Mouse (Mus musculus) heart, embryonic 14.5 days (tissue): ENCODE results near the gene Mnt. TPM values are rescaled to one million over a fixed set of nuclear protein-coding genes. Genes with fewer than 3 reads are reported as not detected.
A peak's percentile ranks its signal among the peaks of the same experiment; 100 is the strongest.

Source experiments
- ATAC-seq: fragments of 200-750 bp; cut with Nextera tagmentation; 2 replicates; pipeline ENCODE4 v1.8.0; 2017; ENCODE audit warnings: low read depth, moderate TSS enrichment; ENCODE audit not compliant: insufficient number of reproducible peaks, insufficient read depth, low FRiP score
- H3K27ac ChIP-seq, 2 experiments: fragments of 200-500 bp in 1 of 2; fragments of 300-500 bp in 1 of 2; sonication (generic) in 1 of 2; replicated peaks in 1 of 2; 2 replicates each; pipeline ENCODE4 v1.5.1; 2012 to 2014; ENCODE audit warnings: low read depth in 2 of 2, low read length in 2 of 2, control low read depth in 1 of 2, mild to moderate bottlenecking in 1 of 2, mixed read lengths in 1 of 2; ENCODE audit not compliant: control insufficient read depth in 1 of 2, insufficient read depth in 1 of 2
- H3K27me3 ChIP-seq: fragments of 300-500 bp; sonication (generic); 2 replicates; pipeline ENCODE4 v1.6.1; 2014; ENCODE audit warnings: mild to moderate bottlenecking, low read length, control low read depth; ENCODE audit not compliant: control insufficient read depth, insufficient read depth
- H3K36me3 ChIP-seq: fragments of 300-500 bp; sonication (generic); 2 replicates; pipeline ENCODE4 v1.6.1; 2014; ENCODE audit warnings: mild to moderate bottlenecking, control low read depth, low read length, mixed read lengths; ENCODE audit not compliant: control insufficient read depth, insufficient read depth
- H3K4me1 ChIP-seq, 2 experiments: fragments of 200-500 bp in 1 of 2; fragments of 300-500 bp in 1 of 2; sonication (generic) in 1 of 2; 2 replicates each; pipeline ENCODE4 v1.6.1; 2012 to 2014; ENCODE audit warnings: low read length in 2 of 2, control low read depth in 1 of 2, mixed read lengths in 1 of 2; ENCODE audit not compliant: control insufficient read depth in 2 of 2, insufficient read depth in 2 of 2
- H3K4me2 ChIP-seq: fragments of 300-500 bp; sonication (generic); 2 replicates; pipeline ENCODE4 v1.6.1; 2014; ENCODE audit warnings: mild to moderate bottlenecking, low read length
- H3K4me3 ChIP-seq, 2 experiments: fragments of 200-500 bp in 1 of 2; fragments of 300-500 bp in 1 of 2; sonication (generic) in 1 of 2; 2 replicates each; pipeline ENCODE4 v1.5.1; 2012 to 2014; ENCODE audit warnings: low read length in 2 of 2, mild to moderate bottlenecking in 2 of 2, control low read depth in 1 of 2, low read depth in 1 of 2, moderate library complexity in 1 of 2; ENCODE audit not compliant: control insufficient read depth in 1 of 2, insufficient read depth in 1 of 2
- H3K9ac ChIP-seq: fragments of 300-500 bp; sonication (generic); 2 replicates; pipeline ENCODE4 v1.6.1; 2014; ENCODE audit warnings: mild to moderate bottlenecking, low read length
- H3K9me3 ChIP-seq: fragments of 300-500 bp; sonication (generic); 2 replicates; pipeline ENCODE4 v1.6.1; 2016; ENCODE audit warnings: low read length, control low read depth; ENCODE audit not compliant: control insufficient read depth
- WGBS: fragments of 180-500 bp; shearing (Covaris S2); extraction: QIAGEN DNeasy Blood & Tissue Kit; methylation state at CpG from one replicate; pipeline ENCODE4 v1.1.7; 2014; 5-methylcytosine and 5-hydroxymethylcytosine counted together
- polyA plus RNA-seq: library from polyadenylated mRNA; unstranded; fragments of >200 nt; fragmentation: Nextera tagmentation; extraction: Ambion mirVana; gene quantifications from 2 replicates; pipeline ENCODE4 v1.2.1, GENCODE M21; 2014

Gene Mnt
- polyA plus RNA-seq, 1 experiment from 2014 or later: 3.7 TPM

DNA sequence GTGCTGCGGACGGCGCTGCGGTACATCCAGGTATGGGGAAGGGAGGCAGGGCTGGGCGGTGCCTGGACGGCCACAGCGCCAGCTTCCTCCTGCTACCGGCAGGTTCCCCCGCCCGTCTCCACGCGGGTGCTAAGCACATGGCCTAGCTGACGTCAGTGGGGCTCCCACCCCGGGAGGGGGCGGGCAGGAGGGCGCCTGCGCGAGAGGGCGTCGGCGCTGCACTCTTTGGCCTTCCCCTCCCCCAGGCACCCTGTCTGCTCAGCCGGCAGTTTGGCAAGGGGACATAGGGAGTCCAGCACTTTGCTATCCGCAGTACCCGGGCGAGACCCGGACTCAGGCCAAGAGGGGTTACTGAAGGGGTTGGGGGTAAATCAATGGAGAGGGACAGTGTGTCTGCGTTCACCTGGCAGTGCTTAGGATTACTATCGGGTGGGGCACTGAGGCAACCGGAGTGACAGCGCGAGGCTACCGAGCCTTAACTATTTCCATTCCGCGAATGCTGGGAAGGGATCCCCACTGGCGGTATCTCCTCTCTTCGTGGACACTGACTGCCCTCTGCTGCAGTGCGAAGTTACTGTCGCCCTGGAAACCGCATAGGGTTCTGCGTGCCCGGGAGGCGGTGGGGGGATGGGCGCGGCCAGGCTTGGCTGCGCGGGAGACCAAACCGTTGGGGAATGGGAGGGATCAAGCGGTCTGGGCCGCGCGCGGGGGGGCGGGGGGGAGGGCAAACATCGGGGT lies 7.1 kb downstream of the Mnt start:
- no peaks in the 10 kb centered on the region for H3K27me3 ChIP-seq
- ATAC-seq: peak; percentile 81
- H3K4me3 ChIP-seq: peak overlapping the region; percentile 56 to 64
- peaks cover 38 to 55% of the 10 kb centered on the region in 2 experiments for H3K4me1 ChIP-seq
- H3K27ac ChIP-seq: peak overlapping the region; percentile 97 to 99
- H3K36me3 ChIP-seq: peaks cover 17% of the 10 kb centered on the region
- H3K9ac ChIP-seq: peak overlapping the region; percentile 80
- H3K9me3 ChIP-seq: no peaks in the 10 kb centered on the region
- under 1% methylated on average over 53 of the region's 54 CpGs for WGBS
- H3K4me2 ChIP-seq: peak overlapping the region; percentile 92

DNA sequence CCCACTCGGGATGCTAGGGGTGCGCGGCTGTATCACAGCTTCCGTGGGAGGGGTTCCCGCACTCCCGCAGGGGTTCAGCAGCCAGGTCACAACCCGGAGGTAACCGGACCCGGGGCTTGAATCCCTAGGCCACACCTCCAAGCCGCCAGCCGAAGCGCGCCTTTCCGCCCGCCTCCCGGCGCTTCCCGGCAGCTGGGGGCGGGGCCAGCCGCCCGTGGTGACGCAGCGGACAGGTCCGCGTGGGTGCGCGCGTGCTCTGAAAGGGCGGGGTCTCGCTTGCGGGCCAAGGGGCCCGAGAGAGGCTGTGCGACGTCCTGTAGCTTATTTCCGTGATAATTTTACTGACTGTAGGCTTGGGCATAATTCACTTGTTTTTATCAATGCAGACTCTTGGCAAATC lies 7.7 kb downstream of the Mnt start:
- WGBS: under 1% methylated on average over 35 of the region's 35 CpGs
- Histone ChIP-seq H3K27me3 (no peaks in the 10 kb centered on the region), H3K9me3 (no peaks in the 10 kb centered on the region), H3K36me3 (peaks cover 22% of the 10 kb centered on the region), H3K9ac (peak overlapping the region; percentile 80), H3K27ac (peak overlapping the region; percentile 97 to 99), H3K4me2 (peak overlapping the region; percentile 92), H3K4me1 (peaks cover 37 to 55% of the 10 kb centered on the region in 2 experiments), H3K4me3 (peak overlapping the region; percentile 56 to 64)
- ATAC-seq: peak; percentile 65

DNA sequence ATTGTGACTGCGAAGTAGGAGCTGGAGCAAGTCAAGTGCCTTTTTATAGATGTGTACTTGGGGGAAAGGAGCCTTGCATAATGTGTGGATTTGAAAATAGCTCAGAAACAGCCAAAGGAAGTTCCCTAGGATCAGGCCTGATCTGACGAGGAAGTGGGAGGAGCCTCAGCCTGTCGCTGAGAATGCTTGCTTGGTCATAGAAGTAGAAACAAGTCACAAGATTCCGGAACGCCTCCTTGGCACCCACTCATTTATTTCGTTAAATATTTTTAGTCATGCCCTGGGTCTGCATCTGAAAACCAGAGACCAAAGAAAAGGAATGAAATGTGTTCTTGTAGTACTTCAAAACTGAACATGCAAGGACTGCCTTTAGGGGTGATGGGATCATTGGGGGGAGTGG lies 8.3 kb downstream of the Mnt start:
- peak overlapping the region; percentile 80 for H3K9ac ChIP-seq
- H3K27me3 ChIP-seq: no peaks in the 10 kb centered on the region
- peak overlapping the region; percentile 97 to 99 for H3K27ac ChIP-seq
- peak overlapping the region in 1 of 2 experiments; percentile 56; a peak in 2 of 4 replicates for H3K4me3 ChIP-seq
- no peaks in the 10 kb centered on the region for H3K9me3 ChIP-seq
- WGBS: 38% methylated on average over 6 of the region's 6 CpGs
- peaks cover 31 to 52% of the 10 kb centered on the region in 2 experiments for H3K4me1 ChIP-seq
- H3K36me3 ChIP-seq: peaks cover 28% of the 10 kb centered on the region
- H3K4me2 ChIP-seq: peak overlapping the region; percentile 92
- ATAC-seq: no peak

DNA sequence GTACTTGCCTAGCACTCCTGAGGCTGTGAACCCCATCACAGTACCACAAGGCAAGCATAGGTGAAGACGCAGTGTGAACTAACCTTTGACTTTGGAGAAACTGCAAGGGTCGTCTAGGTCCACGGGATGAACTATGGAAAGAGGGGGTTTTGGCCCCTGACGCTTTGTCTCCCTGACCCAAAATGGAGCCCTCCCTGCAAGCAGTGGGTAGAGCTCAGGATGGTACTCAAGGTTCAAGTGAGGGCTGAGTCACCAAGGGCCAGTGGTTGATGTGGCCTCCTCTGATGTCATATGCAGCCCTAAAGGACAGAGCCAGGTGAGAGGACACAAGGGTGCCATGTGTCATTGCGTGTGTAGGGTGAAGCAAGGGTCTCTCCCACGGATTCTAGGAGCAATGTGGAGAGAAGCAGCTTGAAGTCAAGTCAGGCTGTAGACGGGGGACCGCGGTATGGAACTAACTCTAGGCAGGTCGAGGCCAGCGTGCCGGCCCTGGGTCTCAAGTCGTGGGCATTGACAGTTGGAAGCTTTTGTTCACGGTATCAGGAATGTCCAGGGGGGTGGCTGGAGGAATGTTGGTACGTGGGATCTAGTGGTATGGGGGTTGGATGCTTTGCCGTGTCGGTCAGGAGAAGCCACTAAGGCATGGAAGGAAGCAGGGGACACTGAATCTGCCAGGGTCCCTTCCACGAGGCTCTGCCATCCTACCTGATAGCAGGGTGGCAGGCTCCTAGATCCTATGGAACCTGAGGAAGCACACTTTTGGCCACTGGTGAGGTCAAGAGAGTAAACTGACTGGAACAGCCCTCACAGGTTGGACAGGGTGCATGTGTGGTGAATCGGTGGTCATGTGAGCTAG lies 9.4 kb downstream of the Mnt start:
- H3K36me3 ChIP-seq: peaks cover 36% of the 10 kb centered on the region
- H3K4me2 ChIP-seq: no peak overlapping the region
- no peak overlapping the region for H3K9ac ChIP-seq
- ATAC-seq: no peak
- H3K9me3 ChIP-seq: no peaks in the 10 kb centered on the region
- H3K4me1 ChIP-seq: peaks cover 22 to 42% of the 10 kb centered on the region in 2 experiments
- H3K27ac ChIP-seq: no peak overlapping the region; a peak in 1 of 4 replicates
- 89% methylated on average over 19 of the region's 19 CpGs for WGBS
- H3K27me3 ChIP-seq: no peaks in the 10 kb centered on the region
- no peak overlapping the region for H3K4me3 ChIP-seq

DNA sequence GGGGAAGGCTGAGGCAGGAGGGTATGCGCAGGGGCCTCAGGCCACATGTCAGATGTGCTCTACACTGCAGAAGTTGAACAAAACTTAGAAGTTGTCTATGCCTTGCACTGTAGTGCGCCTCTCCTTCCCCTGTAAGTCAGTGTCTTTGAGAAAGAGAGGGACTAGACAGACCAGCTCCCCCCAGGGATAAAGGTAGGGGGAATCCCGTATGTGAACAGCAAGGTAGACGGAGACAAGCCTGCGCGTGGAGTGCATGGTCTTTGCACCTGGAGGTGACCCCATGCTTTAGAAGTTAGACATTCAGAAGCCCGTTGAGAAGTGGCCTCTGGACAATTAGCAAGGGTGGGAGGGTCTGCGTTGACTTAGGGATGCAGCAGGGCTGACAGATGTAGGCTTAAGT lies 10.0 kb downstream of the Mnt start:
- no peak overlapping the region for H3K4me2 ChIP-seq
- 87% methylated on average over 8 of the region's 8 CpGs for WGBS
- peaks cover 36% of the 10 kb centered on the region for H3K36me3 ChIP-seq
- H3K27ac ChIP-seq: peak overlapping the region; percentile 55 to 59; a peak in 3 of 4 replicates
- H3K4me3 ChIP-seq: no peak overlapping the region
- H3K4me1 ChIP-seq: peaks cover 22 to 42% of the 10 kb centered on the region in 2 experiments
- no peaks in the 10 kb centered on the region for H3K27me3 ChIP-seq
- H3K9ac ChIP-seq: no peak overlapping the region
- no peak for ATAC-seq
- peaks cover 3% of the 10 kb centered on the region; the same call in 1 of the 2 replicates for H3K9me3 ChIP-seq

DNA sequence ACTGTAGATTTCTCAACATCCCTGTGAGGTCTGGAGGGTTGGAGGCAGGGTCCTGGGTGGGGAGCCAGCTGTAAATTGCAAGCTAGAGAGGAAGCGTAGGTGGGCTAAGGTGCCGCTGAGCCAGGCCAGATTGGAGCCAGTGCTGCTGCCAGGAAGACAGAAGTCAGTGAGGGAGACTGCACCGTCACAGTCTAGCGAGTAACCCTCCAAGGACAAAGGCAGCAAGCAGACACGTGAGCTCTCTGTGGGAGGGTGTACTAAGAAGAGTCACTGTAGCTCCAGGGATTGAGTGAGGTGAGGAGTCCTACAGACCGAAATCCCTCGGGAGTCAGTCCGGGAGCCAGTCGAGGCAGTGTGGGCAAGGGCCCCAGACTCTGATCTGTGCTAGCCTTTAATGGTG lies 10.6 kb downstream of the Mnt start:
- no peak for ATAC-seq
- Histone ChIP-seq H3K27ac (peak overlapping the region; percentile 55 to 59), H3K4me3 (no peak overlapping the region), H3K36me3 (peaks cover 36% of the 10 kb centered on the region), H3K27me3 (no peaks in the 10 kb centered on the region), H3K4me1 (peaks cover 22 to 42% of the 10 kb centered on the region in 2 experiments), H3K9me3 (peaks cover 3% of the 10 kb centered on the region; the same call in 1 of the 2 replicates), H3K9ac (peak overlapping the region; percentile 36; the same call in 1 of the 2 replicates), H3K4me2 (no peak overlapping the region)
- 65% methylated on average over 9 of the region's 9 CpGs for WGBS

DNA sequence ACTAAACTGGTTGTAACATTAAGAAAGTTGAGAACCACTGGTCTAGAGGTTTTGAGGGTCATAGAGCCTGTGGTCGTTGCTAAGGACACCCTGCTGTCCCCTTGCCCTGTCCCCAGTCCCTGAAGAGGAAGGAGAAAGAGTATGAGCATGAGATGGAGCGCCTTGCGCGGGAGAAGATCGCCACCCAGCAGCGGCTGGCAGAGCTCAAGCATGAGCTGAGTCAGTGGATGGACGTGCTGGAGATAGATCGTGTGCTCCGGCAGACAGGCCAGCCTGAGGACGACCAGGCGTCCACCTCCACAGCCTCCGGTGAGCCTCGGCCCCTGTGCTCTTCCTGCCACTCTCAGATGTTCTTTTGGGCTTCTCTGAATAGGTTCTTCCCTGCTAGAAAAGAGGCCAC lies 11.3 kb downstream of the Mnt start:
- H3K4me1 ChIP-seq: peaks cover 22 to 39% of the 10 kb centered on the region in 2 experiments
- H3K9ac ChIP-seq: peak overlapping the region; percentile 36; the same call in 1 of the 2 replicates
- WGBS: 78% methylated on average over 13 of the region's 13 CpGs
- no peaks in the 10 kb centered on the region for H3K27me3 ChIP-seq
- H3K27ac ChIP-seq: 0 out of 4 replicates have a peak overlapping the region, but pooled peaks of 1 of the 2 experiments have one; percentile 59
- ATAC-seq: no peak
- peaks cover 34% of the 10 kb centered on the region for H3K36me3 ChIP-seq
- peaks cover 3% of the 10 kb centered on the region; the same call in 1 of the 2 replicates for H3K9me3 ChIP-seq
- H3K4me2 ChIP-seq: no peak overlapping the region
- no peak overlapping the region for H3K4me3 ChIP-seq
